Mouse (Mus musculus): ENCODE data around the gene Hoxa9.

DNA sequence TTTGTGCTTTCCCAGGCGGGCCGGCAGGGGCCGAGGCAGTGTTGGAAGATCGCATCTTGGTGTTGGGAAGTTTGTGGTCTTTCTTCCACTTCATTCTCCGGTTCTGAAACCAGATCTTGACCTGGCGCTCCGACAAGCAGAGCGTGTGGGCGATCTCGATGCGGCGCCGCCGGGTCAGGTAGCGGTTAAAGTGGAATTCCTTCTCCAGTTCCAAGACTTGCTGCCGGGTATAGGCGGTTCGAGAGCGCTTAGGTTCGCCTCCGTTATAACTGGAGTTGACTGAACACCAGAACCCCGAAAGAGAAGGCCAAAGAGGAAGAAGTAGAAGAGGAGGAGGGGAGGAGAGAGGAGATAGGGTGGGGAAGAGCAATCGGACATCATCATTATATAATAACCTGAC lies 40.5 kb downstream of the Hoxa9 start:
- TF ChIP-seq POLR2A (IDR thresholded peaks at IDR 0.05; ENCODE audit: low read depth, low read length): no peak
- TF ChIP-seq CTCF (IDR thresholded peaks at IDR 0.05; ENCODE audit: borderline replicate concordance, insufficient read depth, low read length): no peak
